Mouse (Mus musculus): ENCODE measurements around the gene Gm11020.
A peak's percentile ranks its signal among the peaks of the same experiment; 100 is the strongest.

Gene Gm11020

DNA sequence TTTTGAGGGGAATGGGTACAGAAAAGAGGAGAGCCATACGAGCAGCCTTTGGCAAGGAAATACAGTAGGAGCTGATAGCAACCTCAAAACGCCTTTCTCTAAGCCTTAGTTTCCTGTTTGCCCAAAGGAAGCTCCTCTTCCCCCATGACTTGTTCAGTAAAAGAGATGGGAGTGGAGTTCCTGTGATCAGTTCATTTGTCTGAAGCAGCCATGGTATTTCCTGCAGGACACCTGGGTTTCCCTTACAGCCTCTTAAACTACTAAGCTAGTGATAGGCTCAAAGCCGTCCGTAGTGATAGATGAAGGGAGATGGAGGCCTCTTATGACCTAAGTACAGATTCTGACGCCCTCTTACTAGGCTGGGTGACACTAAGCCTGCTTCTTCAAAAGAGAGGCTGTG, 21.1 kb downstream of the Gm11020 start:
- no peak for DNase-seq

GRCm38 (mm10) chr8:104343957-104344356, 22.6 kb downstream of the Gm11020 start:
- DNase-seq = peak; percentile 90

DNA sequence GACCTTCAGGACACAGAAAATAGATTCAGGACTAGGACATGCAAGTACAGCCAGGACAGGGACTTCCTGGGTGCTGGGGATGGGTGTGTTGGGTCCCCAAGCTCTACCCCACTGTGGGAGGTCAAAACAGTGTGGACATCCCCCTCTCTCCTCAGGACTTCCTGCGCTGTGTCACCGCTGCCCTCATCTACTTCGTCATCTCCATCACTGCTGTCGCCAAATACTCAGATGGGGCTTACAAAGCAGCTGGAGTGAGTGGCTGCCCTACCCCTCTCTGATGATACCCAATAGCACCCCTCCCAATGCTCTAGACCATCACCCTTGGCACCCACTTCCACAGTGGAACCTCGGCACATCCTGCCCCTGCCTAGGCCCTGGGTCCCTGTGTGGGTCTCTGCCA, 23.3 kb downstream of the Gm11020 start:
- DNase-seq = no peak

GRCm38 (mm10) chr8:104346706-104347105, 25.3 kb downstream of the Gm11020 start:
- no peak for DNase-seq

- no peak for DNase-seq
These were observed 27.6 kb downstream of the Gm11020 start for GRCm38 (mm10) chr8:104348971-104349370.

GRCm38 (mm10) chr8:104350047-104350446, 28.7 kb downstream of the Gm11020 start:
- DNase-seq = no peak

DNA sequence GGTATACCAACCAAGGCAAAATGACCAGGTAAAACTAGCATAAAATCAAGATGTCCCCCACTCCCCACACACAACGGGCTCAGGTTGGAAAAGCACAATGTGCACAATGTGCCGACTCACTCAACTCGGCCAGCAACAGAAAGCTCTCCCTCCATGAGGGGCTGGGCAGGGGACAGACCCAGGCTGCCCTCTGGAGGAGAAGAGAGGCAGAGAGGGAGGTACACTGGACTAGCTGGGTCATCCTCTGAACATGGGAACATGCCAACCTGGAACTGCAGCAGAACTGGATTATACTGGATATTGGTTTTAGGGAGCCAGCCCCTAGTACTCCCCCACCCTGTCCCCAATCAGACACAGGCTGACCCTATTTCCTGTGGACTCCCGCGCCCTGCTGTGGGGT, 31.8 kb downstream of the Gm11020 start:
- no peak for DNase-seq

- DNase-seq = no peak
These were observed 33.1 kb downstream of the Gm11020 start for GRCm38 (mm10) chr8:104354504-104354903.

DNA sequence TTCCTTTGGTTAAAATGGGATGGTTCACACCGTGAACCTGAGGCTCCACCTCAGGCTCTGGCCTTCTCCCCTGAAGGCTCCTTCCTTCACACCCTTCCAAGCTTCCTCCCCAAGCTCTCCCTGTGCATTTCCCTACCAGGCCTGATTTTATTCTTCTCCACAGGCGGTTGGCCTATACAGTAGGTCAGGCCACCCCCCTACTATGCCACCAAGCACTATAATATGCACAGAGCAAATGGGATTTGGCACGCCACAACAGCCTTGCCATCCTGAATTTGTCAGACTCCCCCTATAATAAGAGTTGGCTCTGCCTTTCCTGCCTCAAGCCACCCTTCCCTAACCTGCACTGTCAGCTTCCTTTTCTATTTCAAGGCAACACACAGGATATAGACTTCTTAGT, 37.3 kb downstream of the Gm11020 start:
- no peak for DNase-seq

- no peak for DNase-seq
These were observed 38.5 kb downstream of the Gm11020 start for GRCm38 (mm10) chr8:104359778-104360456.

GRCm38 (mm10) chr8:104365695-104366094, 44.3 kb downstream of the Gm11020 start:
- DNase-seq = no peak

DNA sequence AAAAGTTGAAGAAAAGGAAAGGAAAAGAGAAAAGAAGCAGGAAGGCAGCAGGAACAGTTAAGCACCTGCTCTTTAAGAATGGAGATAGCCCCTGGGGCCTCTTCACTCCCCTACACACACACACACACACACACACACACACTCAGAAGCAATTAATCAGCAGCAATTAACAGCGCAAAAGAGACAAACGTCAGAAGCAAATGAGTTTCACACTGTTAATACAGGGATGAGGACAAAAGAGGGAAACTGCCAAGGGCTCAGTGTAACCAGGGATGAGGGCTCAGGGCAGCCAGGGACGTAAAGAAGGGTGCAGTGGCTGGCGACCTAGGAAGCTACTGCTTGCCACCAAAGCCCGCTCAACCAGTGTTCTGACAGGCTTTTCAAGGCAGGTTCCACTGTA, 46.0 kb downstream of the Gm11020 start:
- no peak for DNase-seq

- DNase-seq = no peak
These were observed 48.2 kb downstream of the Gm11020 start for GRCm38 (mm10) chr8:104369591-104369990.

- DNase-seq = no peak
These were observed 48.7 kb downstream of the Gm11020 start for GRCm38 (mm10) chr8:104370071-104370470.

DNA sequence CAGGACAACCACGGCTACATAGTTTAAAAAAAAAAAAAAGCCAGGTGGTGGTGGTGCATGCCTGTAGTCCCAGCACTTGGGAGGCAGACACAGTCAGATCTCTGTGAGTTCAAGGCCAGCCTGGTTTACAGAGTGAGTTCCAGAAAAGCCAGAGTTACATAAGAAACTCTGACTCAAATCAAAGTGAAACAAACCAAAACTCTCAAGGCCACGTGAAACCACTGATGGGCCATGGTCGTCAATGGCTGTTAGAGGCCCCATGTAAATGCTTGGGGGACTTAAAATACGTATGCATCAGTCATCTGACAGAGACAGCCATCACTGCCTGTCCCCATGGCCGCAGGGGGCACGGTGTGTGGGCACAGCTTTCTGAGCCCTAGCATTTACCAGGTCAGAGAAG, 49.8 kb downstream of the Gm11020 start:
- DNase-seq = no peak
